Mouse (Mus musculus): ENCODE measurements at regions not wholly inside any gene's neighbourhood (a gene's known extent, or its start where the extent isn't known, plus 50 kb on each side); places are given as distances from the start of the nearest gene placed in this dataset.

- Histone ChIP-seq H3K36me3 (no peaks in the 10 kb centered on the region), H3K4me3 (no peak overlapping the region), H3K4me2 (no peak overlapping the region), H3K9me3 (no peaks in the 10 kb centered on the region), H3K4me1 (no peaks in the 10 kb centered on the region), H3K27me3 (no peaks in the 10 kb centered on the region), H3K9ac (no peak overlapping the region), H3K27ac (no peak overlapping the region)
- no peak for ATAC-seq (ENCODE audit: borderline replicate concordance, extremely low read depth, low FRiP score, low TSS enrichment)
- 37% methylated on average over 1 of the region's 1 CpGs for WGBS
These were observed 794.4 kb upstream of the Intu start for GRCm38 (mm10) chr3:39736639-39737038.

- Histone ChIP-seq H3K9me3 (no peaks in the 10 kb centered on the region), H3K27me3 (no peaks in the 10 kb centered on the region), H3K4me3 (no peak overlapping the region), H3K36me3 (no peaks in the 10 kb centered on the region), H3K9ac (no peak overlapping the region), H3K4me2 (no peak overlapping the region), H3K27ac (no peak overlapping the region), H3K4me1 (no peaks in the 10 kb centered on the region)
- WGBS: 98% methylated on average over 2 of the region's 2 CpGs
- ATAC-seq (ENCODE audit: borderline replicate concordance, extremely low read depth, low FRiP score, low TSS enrichment): no peak
These were observed 785.1 kb upstream of the Intu start for GRCm38 (mm10) chr3:39745947-39746346.

- 38% methylated on average over 6 of the region's 6 CpGs for WGBS
These were observed 762.0 kb upstream of the Intu start for GRCm38 (mm10) chr3:39768981-39769568.

GRCm38 (mm10) chr3:39776278-39777039, 754.6 kb upstream of the Intu start:
- Histone ChIP-seq H3K27ac (no peak overlapping the region), H3K9ac (no peak overlapping the region), H3K27me3 (no peaks in the 10 kb centered on the region), H3K9me3 (no peaks in the 10 kb centered on the region), H3K4me2 (no peak overlapping the region), H3K4me1 (peaks cover 16% of the 10 kb centered on the region), H3K4me3 (no peak overlapping the region), H3K36me3 (no peaks in the 10 kb centered on the region)
- no peak for ATAC-seq (ENCODE audit: borderline replicate concordance, extremely low read depth, low FRiP score, low TSS enrichment)
- 77% methylated on average over 7 of the region's 7 CpGs for WGBS

More at GRCm38 (mm10) chr3:39768981-39769568, 762.0 kb upstream of the Intu start:
- H3K4me1 ChIP-seq: peaks cover 15% of the 10 kb centered on the region; the same call in 1 of the 2 replicates
- H3K27me3 ChIP-seq: no peaks in the 10 kb centered on the region
- no peaks in the 10 kb centered on the region for H3K36me3 ChIP-seq
- no peak overlapping the region for H3K4me3 ChIP-seq
- peak; percentile 70 for ATAC-seq (ENCODE audit: borderline replicate concordance, extremely low read depth, low FRiP score, low TSS enrichment)
- H3K9ac ChIP-seq: no peak overlapping the region
- 0 out of 2 replicates have a peak overlapping the region, but pooled peaks have one; percentile 20 for H3K27ac ChIP-seq
- no peaks in the 10 kb centered on the region for H3K9me3 ChIP-seq
- H3K4me2 ChIP-seq: no peak overlapping the region

GRCm38 (mm10) chr3:39779690-39780218, 751.3 kb upstream of the Intu start:
- H3K4me3 ChIP-seq: no peak overlapping the region
- no peak overlapping the region for H3K27ac ChIP-seq
- ATAC-seq (ENCODE audit: borderline replicate concordance, extremely low read depth, low FRiP score, low TSS enrichment): no peak
- H3K9ac ChIP-seq: no peak overlapping the region
- H3K36me3 ChIP-seq: no peaks in the 10 kb centered on the region
- H3K9me3 ChIP-seq: no peaks in the 10 kb centered on the region
- no peaks in the 10 kb centered on the region for H3K27me3 ChIP-seq
- H3K4me2 ChIP-seq: no peak overlapping the region
- peaks cover 7% of the 10 kb centered on the region for H3K4me1 ChIP-seq
- 50% methylated on average over 6 of the region's 6 CpGs for WGBS

GRCm38 (mm10) chr3:39780270-39780669, 750.8 kb upstream of the Intu start:
- H3K27me3 ChIP-seq: no peaks in the 10 kb centered on the region
- no peaks in the 10 kb centered on the region for H3K9me3 ChIP-seq
- H3K9ac ChIP-seq: no peak overlapping the region
- H3K36me3 ChIP-seq: no peaks in the 10 kb centered on the region
- H3K4me3 ChIP-seq: no peak overlapping the region
- H3K4me2 ChIP-seq: no peak overlapping the region
- H3K4me1 ChIP-seq: peaks cover 7% of the 10 kb centered on the region
- 46% methylated on average over 5 of the region's 5 CpGs for WGBS
- ATAC-seq (ENCODE audit: borderline replicate concordance, extremely low read depth, low FRiP score, low TSS enrichment): no peak
- no peak overlapping the region for H3K27ac ChIP-seq

- WGBS: 83% methylated on average over 2 of the region's 2 CpGs
These were observed 746.2 kb upstream of the Intu start for GRCm38 (mm10) chr3:39784901-39785300.

GRCm38 (mm10) chr3:39809586-39809985, 721.5 kb upstream of the Intu start:
- Histone ChIP-seq H3K9ac (no peak overlapping the region), H3K4me1 (no peaks in the 10 kb centered on the region), H3K36me3 (no peaks in the 10 kb centered on the region), H3K9me3 (no peaks in the 10 kb centered on the region), H3K4me3 (no peak overlapping the region), H3K27ac (no peak overlapping the region), H3K4me2 (no peak overlapping the region), H3K27me3 (no peaks in the 10 kb centered on the region)
- no peak for ATAC-seq (ENCODE audit: borderline replicate concordance, extremely low read depth, low FRiP score, low TSS enrichment)
- WGBS: 83% methylated on average over 1 of the region's 1 CpGs

More at GRCm38 (mm10) chr3:39784901-39785300, 746.2 kb upstream of the Intu start:
- Histone ChIP-seq H3K9ac (no peak overlapping the region), H3K9me3 (no peaks in the 10 kb centered on the region), H3K36me3 (no peaks in the 10 kb centered on the region), H3K27me3 (no peaks in the 10 kb centered on the region), H3K4me2 (no peak overlapping the region), H3K4me3 (no peak overlapping the region), H3K27ac (no peak overlapping the region), H3K4me1 (peaks cover 5% of the 10 kb centered on the region)
- no peak for ATAC-seq (ENCODE audit: borderline replicate concordance, extremely low read depth, low FRiP score, low TSS enrichment)

GRCm38 (mm10) chr3:39814814-39815213, 716.3 kb upstream of the Intu start:
- no peaks in the 10 kb centered on the region for H3K9me3 ChIP-seq
- H3K4me3 ChIP-seq: no peak overlapping the region
- no peaks in the 10 kb centered on the region for H3K27me3 ChIP-seq
- ATAC-seq (ENCODE audit: borderline replicate concordance, extremely low read depth, low FRiP score, low TSS enrichment): no peak
- 14% methylated on average over 6 of the region's 6 CpGs for WGBS
- H3K4me2 ChIP-seq: no peak overlapping the region
- no peaks in the 10 kb centered on the region for H3K4me1 ChIP-seq
- H3K27ac ChIP-seq: no peak overlapping the region
- no peak overlapping the region for H3K9ac ChIP-seq
- no peaks in the 10 kb centered on the region for H3K36me3 ChIP-seq

GRCm38 (mm10) chr3:39830488-39831056, 700.5 kb upstream of the Intu start:
- Histone ChIP-seq H3K4me3 (no peak overlapping the region), H3K9ac (no peak overlapping the region), H3K36me3 (no peaks in the 10 kb centered on the region), H3K27ac (no peak overlapping the region), H3K4me2 (no peak overlapping the region), H3K9me3 (no peaks in the 10 kb centered on the region), H3K4me1 (no peaks in the 10 kb centered on the region), H3K27me3 (no peaks in the 10 kb centered on the region)
- WGBS: 70% methylated on average over 8 of the region's 8 CpGs
- ATAC-seq (ENCODE audit: borderline replicate concordance, extremely low read depth, low FRiP score, low TSS enrichment): no peak

- Histone ChIP-seq H3K36me3 (no peaks in the 10 kb centered on the region), H3K4me1 (no peaks in the 10 kb centered on the region), H3K4me2 (no peak overlapping the region), H3K9ac (no peak overlapping the region), H3K4me3 (no peak overlapping the region), H3K9me3 (no peaks in the 10 kb centered on the region), H3K27ac (no peak overlapping the region), H3K27me3 (no peaks in the 10 kb centered on the region)
- no peak for ATAC-seq (ENCODE audit: borderline replicate concordance, extremely low read depth, low FRiP score, low TSS enrichment)
- WGBS: 49% methylated on average over 6 of the region's 6 CpGs
These were observed 692.5 kb upstream of the Intu start for GRCm38 (mm10) chr3:39838377-39839145.

All from lung, embryonic 15.5 days (tissue).